In the genomic region with DNA sequence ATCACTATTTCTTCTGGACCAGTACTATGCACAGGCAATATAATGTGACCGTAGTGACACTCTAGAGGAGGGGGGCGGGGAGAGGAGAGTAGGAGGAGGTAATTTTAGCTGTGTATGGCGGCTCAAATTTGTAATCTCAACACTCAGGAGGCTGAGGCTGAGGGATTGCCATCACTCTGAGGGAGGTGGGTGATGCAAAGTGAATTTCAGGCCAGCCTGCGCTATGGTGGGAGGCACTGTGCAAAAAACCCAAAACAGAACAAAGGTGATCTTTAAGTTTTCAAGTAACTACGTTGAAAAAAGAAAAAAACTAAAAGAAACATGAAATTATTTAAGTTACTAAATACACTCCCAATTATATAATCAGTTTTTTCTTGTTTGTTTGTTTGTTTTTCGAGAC, we compare ENCODE assay signal across 8 mouse cellular contexts. TPM values are rescaled to one million over a fixed set of nuclear protein-coding genes. Genes with fewer than 3 reads are reported as not detected.
A peak's percentile ranks its signal among the peaks of the same experiment; 100 is the strongest.
DNase-seq lines count a peak whose midpoint lies in the region; ATAC-seq and TF ChIP-seq lines count a peak whose summit lies in the region.

No protein-coding gene starts in this region.

- H3K27ac ChIP-seq in heart, embryonic 10.5 days = peak overlapping the region; percentile 95
- H3K27ac ChIP-seq in ES-Bruce4 (ENCODE audit: insufficient read depth, low read length) (peak overlapping the region; percentile 59; the same call in 1 of the 2 replicates), macrophage (peak overlapping the region; percentile 41)
- peak overlapping the region; percentile 96 for H3K27ac ChIP-seq in forebrain, embryonic 16.5 days (ENCODE audit: low read length)

- H3K79me2 ChIP-seq in macrophage (ENCODE audit: inconsistent target) = peaks cover 39% of the 10 kb centered on the region

- TF ChIP-seq POLR2A in ES-Bruce4 (IDR thresholded peaks at IDR 0.05; ENCODE audit: insufficient read depth, low read length) = no peak

- TF ChIP-seq CTCF in ES-Bruce4 (IDR thresholded peaks at IDR 0.05; ENCODE audit: low read depth, low read length) = no peak

- ATAC-seq in forebrain, embryonic 16.5 days = no peak

- peaks cover 15% of the 10 kb centered on the region for H3K4me1 ChIP-seq in heart, embryonic 10.5 days
- H3K4me1 ChIP-seq in ES-Bruce4 (ENCODE audit: control insufficient read depth, insufficient read depth, low read length) = no peaks in the 10 kb centered on the region
- peaks cover 12% of the 10 kb centered on the region for H3K4me1 ChIP-seq in forebrain, embryonic 16.5 days (replicated peaks; ENCODE audit: control insufficient read depth, insufficient read depth, low read length)

- H3K4me3 ChIP-seq in heart, embryonic 10.5 days = peak overlapping the region; percentile 82
- H3K4me3 ChIP-seq in ES-Bruce4 (ENCODE audit: low read depth, low read length) (peak overlapping the region; percentile 59), macrophage (ENCODE audit: inconsistent target) (peak overlapping the region; percentile 38)
- H3K4me3 ChIP-seq in forebrain, embryonic 16.5 days (replicated peaks; ENCODE audit: low read length) = peak overlapping the region; percentile 95

- H3K36me3 ChIP-seq in heart, embryonic 10.5 days = no peaks in the 10 kb centered on the region
- no peaks in the 10 kb centered on the region for H3K36me3 ChIP-seq in ES-Bruce4 (ENCODE audit: control insufficient read depth, insufficient read depth, low read length, poor library complexity, severe bottlenecking)
- H3K36me3 ChIP-seq in forebrain, embryonic 16.5 days (ENCODE audit: control insufficient read depth, insufficient read depth) = no peaks in the 10 kb centered on the region
- no peaks in the 10 kb centered on the region for H3K36me3 ChIP-seq in macrophage (ENCODE audit: inconsistent target)

- intact Hi-C loops in heart, postnatal 14 days (cut with DNase I) = loop anchor here (5.0 kb wide), 1 partner anchor 47 kb away; no protein-coding TSS in a partner anchor

- no peak for TF ChIP-seq EP300 in ES-Bruce4 (IDR thresholded peaks at IDR 0.05; ENCODE audit: insufficient read depth, low read depth, low read length)

- peak overlapping the region; percentile 47 for H3K4me2 ChIP-seq in forebrain, embryonic 16.5 days (ENCODE audit: low read length)

- no peaks in the 10 kb centered on the region for H3K9me3 ChIP-seq in heart, embryonic 10.5 days
- H3K9me3 ChIP-seq in ES-Bruce4 (replicated peaks; ENCODE audit: control insufficient read depth, insufficient read depth, low read length, poor library complexity, severe bottlenecking) = no peaks in the 10 kb centered on the region
- no peaks in the 10 kb centered on the region for H3K9me3 ChIP-seq in forebrain, embryonic 16.5 days (ENCODE audit: control insufficient read depth, low read length)

- DNase-seq in heart, embryonic 10.5 days (ENCODE audit: low spot score) = no peak
- no peak for DNase-seq in heart, postnatal 14 days
- DNase-seq in right cerebral cortex, postnatal 36 days (ENCODE audit: low spot score in 2 of 2) = no peak
- no peak for DNase-seq in gastrocnemius, adult 18-20 months (ENCODE audit: low spot score)
- DNase-seq in kidney, adult 9 months = no peak

- H3K27me3 ChIP-seq in heart, embryonic 10.5 days (ENCODE audit: insufficient read depth, poor library complexity, severe bottlenecking) = no peaks in the 10 kb centered on the region
- no peaks in the 10 kb centered on the region for H3K27me3 ChIP-seq in ES-Bruce4 (ENCODE audit: control insufficient read depth, insufficient read depth, low read length, poor library complexity, severe bottlenecking)
- H3K27me3 ChIP-seq in forebrain, embryonic 16.5 days (replicated peaks; ENCODE audit: control insufficient read depth, insufficient read depth, low read length) = no peaks in the 10 kb centered on the region

- peak overlapping the region; percentile 91 for H3K9ac ChIP-seq in ES-Bruce4 (ENCODE audit: low read depth, poor library complexity, severe bottlenecking)
- no peak overlapping the region for H3K9ac ChIP-seq in forebrain, embryonic 16.5 days (replicated peaks; ENCODE audit: low read depth, low read length)

- 68% methylated on average over 6 of the region's 6 CpGs for WGBS in heart, embryonic 10.5 days
- 72% methylated on average over 6 of the region's 6 CpGs for WGBS in forebrain, embryonic 16.5 days
- 72% methylated on average over 6 of the region's 6 CpGs for WGBS in macrophage (ENCODE audit: missing documents)

RNA-seq across cellular contexts. Expression of gene Map4, which starts 0.5 kb away (rescaled TPM):
- polyA plus RNA-seq in heart, embryonic 10.5 days (2016; fragmentation: Nextera tagmentation; extraction: Ambion mirVana) = 69.1 and 88.4 TPM in 2 replicates
- total RNA-seq in heart, postnatal 14 days (2021) = 100 to 1,000 TPM; 252 to 276 TPM
- polyA plus RNA-seq in ES-Bruce4 (2011; ENCODE audit: insufficient read depth, insufficient read length, low read depth, missing spikeins) (161 and 185 TPM in 2 replicates), macrophage (2018) (55.4 to 76.9 TPM (median 66.0 TPM) in 3 replicates)
- 137 and 144 TPM in 2 replicates for polyA plus RNA-seq in forebrain, embryonic 16.5 days (2015; fragmentation: Nextera tagmentation; extraction: Ambion mirVana)
- 100 to 1,000 TPM; 148 to 574 (median 186) TPM for total RNA-seq in macrophage (2018; cell fraction: chromatin; rRNA removed)
- total RNA-seq in macrophage (2018; cell fraction: cytosol; rRNA removed) = 100 to 1,000 TPM in 10 of 26 experiments, 10 to 100 TPM in 16; 68.7 to 132 (median 94.2) TPM
- 100 to 1,000 TPM in 24 of 26 experiments, 10 to 100 TPM in 2; 88.2 to 457 (median 140) TPM for total RNA-seq in macrophage (2018; cell fraction: nucleus; rRNA removed)
- 100 to 1,000 TPM; 514 to 562 TPM for total RNA-seq in gastrocnemius, adult 18-20 months (2021)

RNA-seq across cellular contexts. Expression of gene Cdc25a, which starts 55.4 kb away (rescaled TPM):
- polyA plus RNA-seq in heart, embryonic 10.5 days (2016; fragmentation: Nextera tagmentation; extraction: Ambion mirVana) = 24.5 and 37.8 TPM in 2 replicates
- total RNA-seq in heart, postnatal 14 days (2021) = 1 to 10 TPM; 5.7 to 6.1 TPM
- polyA plus RNA-seq in ES-Bruce4 (2011; ENCODE audit: insufficient read depth, insufficient read length, low read depth, missing spikeins) (74.3 and 75.6 TPM in 2 replicates), macrophage (2018) (6.2 to 15.8 TPM (median 6.5 TPM) in 3 replicates)
- 16.1 and 20.1 TPM in 2 replicates for polyA plus RNA-seq in forebrain, embryonic 16.5 days (2015; fragmentation: Nextera tagmentation; extraction: Ambion mirVana)
- total RNA-seq in macrophage (2018; cell fraction: chromatin; rRNA removed) = 10 to 100 TPM in 16 of 26 experiments, 1 to 10 TPM in 10; 3.1 to 26.5 (median 13.8) TPM
- 1 to 10 TPM; 2.9 to 8.6 (median 7.4) TPM for total RNA-seq in macrophage (2018; cell fraction: cytosol; rRNA removed)
- total RNA-seq in macrophage (2018; cell fraction: nucleus; rRNA removed) = 10 to 100 TPM in 12 of 26 experiments, 1 to 10 TPM in 14; 3.0 to 35.4 (median 8.7) TPM
- total RNA-seq in gastrocnemius, adult 18-20 months (2021) = 1 to 10 TPM; 3.9 to 4.7 TPM

Comparison
In these comparisons a context has a peak if more than half of its experiments do, and no peak if none do; other contexts are left out.
1. H3K27ac ChIP-seq: peak in every context shown above with its lines; median percentile 96 in forebrain, embryonic 16.5 days; 95 in heart, embryonic 10.5 days; 59 in ES-Bruce4; 41 in macrophage.
2. H3K4me3 ChIP-seq: peak in every context shown above with its lines; median percentile 95 in forebrain, embryonic 16.5 days; 82 in heart, embryonic 10.5 days; 59 in ES-Bruce4; 38 in macrophage.